Mouse (Mus musculus) macrophage (primary cell): ENCODE data around the gene Rhoh. TPM values are rescaled to one million over a fixed set of nuclear protein-coding genes. Genes with fewer than 3 reads are reported as not detected.

Experiments used
- H3K27ac ChIP-seq: fragments of 350-480 bp; formaldehyde crosslinking; 2 replicates; pipeline ENCODE4 v1.9.0; 2021
- H3K36me3 ChIP-seq: fragments of 350-480 bp; formaldehyde crosslinking; 2 replicates; pipeline ENCODE4 v1.9.0; 2021; ENCODE audit errors: inconsistent target
- H3K4me3 ChIP-seq: fragments of 350-480 bp; formaldehyde crosslinking; 2 replicates; pipeline ENCODE4 v1.9.0; 2021; ENCODE audit errors: inconsistent target
- H3K79me2 ChIP-seq: fragments of 350-480 bp; formaldehyde crosslinking; 2 replicates; pipeline ENCODE4 v1.9.0; 2021; ENCODE audit errors: inconsistent target
- WGBS: methylation state at CpG from one replicate; pipeline ENCODE4 v1.1.7; 2026; ENCODE audit warnings: inconsistent platforms; ENCODE audit not compliant: missing documents; 5-methylcytosine and 5-hydroxymethylcytosine counted together
- polyA plus RNA-seq: library from polyadenylated mRNA; stranded (reverse); fragments of 250-400 nt; gene quantifications from 3 replicates; pipeline ENCODE4 v1.2.4, GENCODE M21; 2018; ENCODE audit warnings: inconsistent platforms

Gene Rhoh
- polyA plus RNA-seq, 1 experiment from 2014 or later = 6.0 TPM

DNA sequence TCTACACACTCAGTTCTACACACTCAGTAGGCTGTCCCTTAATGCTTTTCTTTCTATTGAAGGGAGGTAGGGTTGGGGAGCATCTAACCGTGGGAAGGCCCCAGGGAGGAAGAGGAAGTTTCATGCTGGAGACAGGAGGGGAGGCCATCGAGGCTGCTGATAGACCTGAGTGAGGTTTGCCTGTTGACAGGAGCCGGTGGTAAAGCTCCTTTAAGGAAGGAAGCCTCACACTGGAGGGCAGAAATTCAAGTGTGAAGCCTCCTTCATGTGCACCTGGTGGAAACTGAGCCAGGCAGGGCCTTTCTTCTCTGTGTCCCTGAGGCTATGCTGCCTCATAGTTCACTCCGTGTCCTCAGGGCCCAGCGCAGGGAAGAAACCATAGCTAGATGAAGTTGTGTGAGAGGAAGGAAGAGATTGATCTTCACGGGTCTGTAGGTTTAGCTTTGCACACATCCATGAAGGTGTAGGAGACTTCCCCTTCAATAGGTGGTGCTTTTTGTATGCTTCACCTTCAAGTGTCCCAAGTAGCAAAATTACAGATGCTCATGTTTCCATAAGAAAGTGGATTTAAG lies 34.2 kb downstream of the Rhoh start:
- peaks cover 13% of the 10 kb centered on the region for H3K79me2 ChIP-seq
- WGBS = 43% methylated on average over 6 of the region's 6 CpGs
- H3K27ac ChIP-seq = no peak overlapping the region
- peaks cover 27% of the 10 kb centered on the region for H3K36me3 ChIP-seq
- no peak overlapping the region for H3K4me3 ChIP-seq

- Histone ChIP-seq H3K79me2 (peaks cover 7% of the 10 kb centered on the region), H3K36me3 (peaks cover 27% of the 10 kb centered on the region), H3K27ac (no peak overlapping the region), H3K4me3 (no peak overlapping the region)
- WGBS = 92% methylated on average over 7 of the region's 7 CpGs
These were observed 34.8 kb downstream of the Rhoh start for GRCm38 (mm10) chr5:65895764-65896163.

DNA sequence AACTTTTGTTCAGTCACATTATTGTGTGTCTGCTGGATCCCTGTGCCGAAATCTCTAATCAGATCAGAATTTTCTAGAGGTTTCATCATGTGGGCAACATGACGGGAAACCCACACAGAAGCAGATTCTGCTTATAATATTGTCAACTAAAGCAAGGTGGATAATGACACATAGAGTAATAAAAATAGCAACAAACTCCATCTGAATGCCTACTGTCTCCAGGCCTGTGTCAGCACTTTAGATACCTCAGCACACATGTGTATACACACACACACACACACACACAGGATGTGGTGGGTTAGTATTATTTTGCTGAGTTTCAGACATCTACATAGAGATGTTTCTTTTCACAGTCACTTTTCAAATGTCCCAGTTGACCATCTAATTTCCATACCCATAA lies 36.7 kb downstream of the Rhoh start:
- peaks cover 18% of the 10 kb centered on the region for H3K36me3 ChIP-seq
- H3K4me3 ChIP-seq = no peak overlapping the region
- 75% methylated on average over 2 of the region's 2 CpGs for WGBS
- H3K27ac ChIP-seq = no peak overlapping the region
- no peaks in the 10 kb centered on the region; the same call in 1 of the 2 replicates for H3K79me2 ChIP-seq

DNA sequence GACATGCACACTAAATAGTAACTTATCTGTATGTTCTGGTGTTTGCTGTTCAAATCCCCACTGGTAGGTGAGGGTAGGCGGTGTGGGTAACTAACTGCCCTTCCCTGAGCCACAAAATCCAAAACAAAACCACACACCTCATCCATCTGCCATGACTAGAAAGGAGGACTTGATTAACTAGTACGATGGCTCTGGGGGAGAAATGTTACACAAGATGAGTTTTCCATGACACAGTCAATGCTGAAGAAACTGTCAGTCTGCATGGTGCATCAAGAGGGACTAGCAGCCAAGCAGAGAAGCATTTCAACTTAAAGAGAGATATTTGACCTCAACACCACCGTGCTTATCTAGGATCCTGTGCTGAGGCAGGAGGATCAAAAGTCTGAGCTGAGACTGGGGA lies 37.7 kb downstream of the Rhoh start:
- Histone ChIP-seq H3K79me2 (no peaks in the 10 kb centered on the region), H3K27ac (no peak overlapping the region), H3K36me3 (peaks cover 9% of the 10 kb centered on the region), H3K4me3 (no peak overlapping the region)
- WGBS = 86% methylated on average over 3 of the region's 3 CpGs

DNA sequence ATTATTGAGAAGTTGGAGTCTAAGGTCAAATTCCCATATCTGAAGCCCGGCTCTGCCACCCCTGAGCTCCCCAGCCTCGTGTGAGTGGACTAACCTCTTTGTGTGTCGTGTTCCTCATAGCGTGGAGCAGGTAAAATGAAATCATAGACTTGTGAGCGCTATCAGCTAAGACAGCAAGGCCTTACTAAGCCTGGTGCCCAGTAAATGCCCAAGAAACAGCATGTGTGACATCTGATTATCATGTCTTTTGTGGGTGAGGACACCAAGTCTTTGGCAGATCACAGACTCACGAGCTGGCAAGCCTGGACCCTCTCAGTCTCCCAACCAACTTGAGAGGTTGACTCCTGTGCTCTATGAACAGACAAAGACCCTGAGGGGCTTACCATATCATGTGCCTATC lies 39.1 kb downstream of the Rhoh start:
- H3K27ac ChIP-seq = no peak overlapping the region
- WGBS = 85% methylated on average over 6 of the region's 6 CpGs
- no peak overlapping the region for H3K4me3 ChIP-seq
- H3K79me2 ChIP-seq = no peaks in the 10 kb centered on the region
- no peaks in the 10 kb centered on the region for H3K36me3 ChIP-seq

- Histone ChIP-seq H3K4me3 (no peak overlapping the region), H3K27ac (no peak overlapping the region), H3K79me2 (no peaks in the 10 kb centered on the region), H3K36me3 (no peaks in the 10 kb centered on the region)
- 5% methylated on average over 7 of the region's 7 CpGs for WGBS
These were observed 39.9 kb downstream of the Rhoh start for GRCm38 (mm10) chr5:65900862-65901265.

GRCm38 (mm10) chr5:65901868-65902418 lies 40.9 kb downstream of the Rhoh start:
- H3K36me3 ChIP-seq = no peaks in the 10 kb centered on the region
- H3K4me3 ChIP-seq = no peak overlapping the region
- H3K27ac ChIP-seq = no peak overlapping the region
- no peaks in the 10 kb centered on the region for H3K79me2 ChIP-seq
- WGBS = 90% methylated on average over 10 of the region's 10 CpGs

DNA sequence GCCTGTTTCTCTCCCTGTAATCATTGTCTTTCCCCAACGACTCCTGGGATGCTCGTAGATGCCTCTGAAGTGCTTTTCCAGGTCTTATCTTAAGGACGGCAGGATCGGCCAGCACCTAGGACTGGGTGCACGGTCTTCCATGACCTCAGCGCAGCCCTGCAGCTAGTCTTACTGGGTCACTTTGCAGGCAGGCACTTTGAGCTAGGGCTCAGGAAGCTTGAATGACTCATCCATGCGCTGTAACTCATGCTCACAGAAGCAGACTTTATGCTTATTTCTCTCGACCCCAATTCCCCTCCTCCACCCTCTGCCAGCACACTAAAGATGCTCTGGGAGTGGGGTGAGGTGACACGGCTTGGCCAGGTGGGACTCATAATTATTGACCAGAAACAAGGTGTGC lies 41.8 kb downstream of the Rhoh start:
- no peak overlapping the region for H3K4me3 ChIP-seq
- H3K27ac ChIP-seq = no peak overlapping the region
- WGBS = 87% methylated on average over 9 of the region's 9 CpGs
- H3K36me3 ChIP-seq = no peaks in the 10 kb centered on the region
- no peaks in the 10 kb centered on the region for H3K79me2 ChIP-seq

DNA sequence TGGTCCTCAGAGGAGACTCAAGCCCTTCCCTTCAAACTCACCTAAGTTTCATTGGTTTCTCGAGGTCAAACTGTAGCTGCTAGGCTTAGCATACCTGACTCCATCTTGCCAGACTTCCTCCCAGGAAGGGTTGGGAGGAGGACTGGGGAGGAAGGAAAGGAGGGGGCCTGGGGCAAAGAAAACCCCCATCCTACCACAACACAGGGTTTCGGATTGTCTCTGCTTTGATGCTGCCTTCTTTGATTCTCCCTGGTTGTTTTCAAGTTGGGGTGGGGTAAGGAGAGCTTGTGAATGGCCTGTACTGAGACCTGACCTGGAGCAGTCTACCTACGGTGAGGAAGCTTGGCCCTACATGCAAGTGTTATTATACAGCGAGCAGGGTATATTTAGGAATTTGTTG lies 43.5 kb downstream of the Rhoh start:
- Histone ChIP-seq H3K36me3 (no peaks in the 10 kb centered on the region), H3K4me3 (no peak overlapping the region), H3K27ac (no peak overlapping the region), H3K79me2 (no peaks in the 10 kb centered on the region)
- 95% methylated on average over 4 of the region's 4 CpGs for WGBS

- 76% methylated on average over 2 of the region's 2 CpGs for WGBS
- no peaks in the 10 kb centered on the region for H3K79me2 ChIP-seq
- no peaks in the 10 kb centered on the region for H3K36me3 ChIP-seq
- no peak overlapping the region for H3K4me3 ChIP-seq
- H3K27ac ChIP-seq = no peak overlapping the region
These were observed 47.7 kb downstream of the Rhoh start for GRCm38 (mm10) chr5:65908751-65909150.

DNA sequence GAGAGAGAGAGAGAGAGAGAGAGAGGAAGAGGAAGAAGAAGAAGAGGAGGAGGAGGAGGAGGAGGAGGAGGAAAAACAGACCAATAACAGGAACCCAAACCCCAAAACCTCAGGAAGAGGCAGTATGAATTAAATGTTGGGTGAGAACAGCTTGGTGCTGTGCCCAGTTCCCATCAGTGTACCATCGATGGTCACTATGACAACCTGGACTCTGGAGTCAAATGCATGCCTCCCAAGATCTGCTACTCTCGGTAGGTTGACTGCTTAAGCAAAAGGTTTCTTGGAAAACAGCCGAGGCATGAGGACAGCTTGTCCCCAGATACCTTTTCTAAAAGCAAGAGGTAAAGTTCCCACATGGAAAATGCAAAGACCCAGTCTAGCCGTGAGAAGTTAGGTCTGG lies 48.3 kb downstream of the Rhoh start:
- Histone ChIP-seq H3K4me3 (no peak overlapping the region), H3K27ac (no peak overlapping the region), H3K36me3 (no peaks in the 10 kb centered on the region), H3K79me2 (no peaks in the 10 kb centered on the region)
- 60% methylated on average over 4 of the region's 4 CpGs for WGBS

- H3K36me3 ChIP-seq = no peaks in the 10 kb centered on the region
- no peak overlapping the region for H3K4me3 ChIP-seq
- H3K27ac ChIP-seq = no peak overlapping the region
- WGBS = 79% methylated on average over 4 of the region's 4 CpGs
- H3K79me2 ChIP-seq = no peaks in the 10 kb centered on the region
These were observed 49.4 kb downstream of the Rhoh start for GRCm38 (mm10) chr5:65910398-65910797.

GRCm38 (mm10) chr5:65911676-65912075 lies 50.7 kb downstream of the Rhoh start:
- WGBS = 47% methylated on average over 7 of the region's 7 CpGs
- no peak overlapping the region for H3K4me3 ChIP-seq
- no peak overlapping the region for H3K27ac ChIP-seq
- H3K79me2 ChIP-seq = no peaks in the 10 kb centered on the region
- H3K36me3 ChIP-seq = no peaks in the 10 kb centered on the region

GRCm38 (mm10) chr5:65912201-65912600 lies 51.2 kb downstream of the Rhoh start:
- Histone ChIP-seq H3K4me3 (no peak overlapping the region), H3K27ac (no peak overlapping the region), H3K79me2 (no peaks in the 10 kb centered on the region), H3K36me3 (no peaks in the 10 kb centered on the region)
- WGBS = 74% methylated on average over 4 of the region's 5 CpGs

DNA sequence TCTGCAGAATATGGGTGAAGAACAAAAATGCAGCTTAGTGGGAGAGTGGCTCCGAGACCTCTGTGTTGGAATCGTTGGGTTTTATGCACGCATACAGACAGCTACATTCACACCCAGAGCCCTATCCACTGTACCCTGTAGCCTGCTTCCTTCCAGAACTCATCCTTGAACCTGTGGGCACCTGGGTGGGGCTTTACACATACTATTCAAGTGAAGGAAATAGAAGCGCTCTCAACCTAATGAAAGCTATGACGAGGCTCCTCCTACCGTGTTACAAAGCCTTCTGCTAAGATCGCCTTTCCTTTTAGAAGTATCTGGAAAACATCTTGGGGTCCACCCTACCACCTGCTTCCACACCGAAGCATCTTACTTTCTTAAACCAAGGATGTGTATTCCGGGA lies 52.1 kb downstream of the Rhoh start:
- H3K79me2 ChIP-seq = no peaks in the 10 kb centered on the region
- no peaks in the 10 kb centered on the region for H3K36me3 ChIP-seq
- no peak overlapping the region for H3K4me3 ChIP-seq
- H3K27ac ChIP-seq = no peak overlapping the region
- 94% methylated on average over 9 of the region's 9 CpGs for WGBS

GRCm38 (mm10) chr5:65914342-65914741 lies 53.3 kb downstream of the Rhoh start:
- Histone ChIP-seq H3K79me2 (no peaks in the 10 kb centered on the region), H3K4me3 (no peak overlapping the region), H3K27ac (no peak overlapping the region), H3K36me3 (no peaks in the 10 kb centered on the region)
- 96% methylated on average over 7 of the region's 7 CpGs for WGBS
